Mouse (Mus musculus) olfactory bulb, adult 2 months (tissue): ENCODE measurements around the gene Cnbp. TPM values are rescaled to one million over a fixed set of nuclear protein-coding genes. Genes with fewer than 3 reads are reported as not detected.

ENCODE experiments used
- H3K27ac ChIP-seq: fragments of 200-500 bp; 2 replicates; pipeline ENCODE4 v1.5.1; 2012; ENCODE audit warnings: low read depth, low read length; ENCODE audit not compliant: insufficient read depth
- H3K4me1 ChIP-seq: fragments of 200-500 bp; 2 replicates; pipeline ENCODE4 v1.6.1; 2012; ENCODE audit warnings: low read length; ENCODE audit not compliant: control insufficient read depth, insufficient read depth
- H3K4me3 ChIP-seq: fragments of 200-500 bp; 2 replicates; pipeline ENCODE4 v1.5.1; 2012; ENCODE audit warnings: mild to moderate bottlenecking, low read depth, low read length, moderate library complexity; ENCODE audit not compliant: insufficient read depth
- CTCF ChIP-seq: fragments of 200-500 bp; IDR thresholded peaks from 2 replicates; pipeline ENCODE4 v1.5.1; 2012; ENCODE audit warnings: low read depth, mild to moderate bottlenecking, low read length, moderate library complexity; ENCODE audit not compliant: insufficient read depth
- POLR2A ChIP-seq: fragments of 200-500 bp; IDR thresholded peaks from 2 replicates; pipeline ENCODE4 v1.6.1; 2012; ENCODE audit warnings: mild to moderate bottlenecking, low read depth, low read length, moderate library complexity; ENCODE audit not compliant: insufficient read depth
- WGBS: fragments of 180-500 bp; shearing (Covaris S2); methylation state at CpG from one replicate; pipeline ENCODE4 v1.1.7; 2018; 5-methylcytosine and 5-hydroxymethylcytosine counted together
- polyA plus RNA-seq: library from polyadenylated mRNA; stranded (reverse); fragments of >200 nt; gene quantifications from 2 replicates; pipeline ENCODE4 v1.2.4, GENCODE M21; 2012; ENCODE audit warnings: low replicate concordance; ENCODE audit not compliant: missing spikeins, insufficient read depth, insufficient read length

Gene Cnbp
- polyA plus RNA-seq, 1 experiment = 294 TPM

GRCm38 (mm10) chr6:87839797-87840341, 11.0 kb downstream of the Cnbp start:
- Histone ChIP-seq H3K27ac (no peak overlapping the region), H3K4me3 (no peak overlapping the region), H3K4me1 (no peaks in the 10 kb centered on the region)
- TF ChIP-seq POLR2A = no peak
- no peak for TF ChIP-seq CTCF
- 63% methylated on average over 11 of the region's 11 CpGs for WGBS

GRCm38 (mm10) chr6:87838551-87839197, 12.2 kb downstream of the Cnbp start, which contains the start of gene Isy1:
Gene Isy1 (minus strand): TSS chr6:87838798.
- under 1% methylated on average over 46 of the region's 46 CpGs for WGBS
- H3K4me1 ChIP-seq = no peaks in the 10 kb centered on the region
- TF ChIP-seq POLR2A = peak; percentile 78
- TF ChIP-seq CTCF = no peak

GRCm38 (mm10) chr6:87835695-87836094, 15.2 kb downstream of the Cnbp start, which contains the start of gene Gm45140:
Gene Gm45140 (minus strand): TSS chr6:87835795.
- Histone ChIP-seq H3K27ac (no peak within 1 kb of the TSS), H3K4me3 (no peak within 1 kb of the TSS), H3K4me1 (no peaks in the 10 kb centered on the region)
- TF ChIP-seq CTCF (no peak), POLR2A (no peak)
- WGBS = 97% methylated on average over 7 of the region's 7 CpGs

More at GRCm38 (mm10) chr6:87838551-87839197, 12.2 kb downstream of the Cnbp start, which contains the start of gene Isy1:
- Histone ChIP-seq H3K27ac (peak within 1 kb of the TSS; percentile 100), H3K4me3 (peak within 1 kb of the TSS; percentile 71)

- Histone ChIP-seq H3K4me1 (no peaks in the 10 kb centered on the region), H3K4me3 (no peak overlapping the region), H3K27ac (no peak overlapping the region)
- WGBS = 94% methylated on average over 2 of the region's 2 CpGs
- TF ChIP-seq CTCF = no peak
- no peak for TF ChIP-seq POLR2A
Observed at GRCm38 (mm10) chr6:87820366-87820765, 30.5 kb downstream of the Cnbp start.

GRCm38 (mm10) chr6:87814486-87814885, 36.4 kb downstream of the Cnbp start:
- H3K27ac ChIP-seq = no peak overlapping the region
- 89% methylated on average over 5 of the region's 5 CpGs for WGBS

GRCm38 (mm10) chr6:87812656-87813055, 38.2 kb downstream of the Cnbp start:
- Histone ChIP-seq H3K4me3 (no peak overlapping the region), H3K4me1 (peaks cover 19% of the 10 kb centered on the region), H3K27ac (0 out of 2 replicates have a peak overlapping the region, but pooled peaks have one; percentile 22)
- TF ChIP-seq POLR2A (no peak), CTCF (no peak)
- 86% methylated on average over 1 of the region's 1 CpGs for WGBS

More at GRCm38 (mm10) chr6:87814486-87814885, 36.4 kb downstream of the Cnbp start:
- Histone ChIP-seq H3K4me3 (no peak overlapping the region), H3K4me1 (peaks cover 16% of the 10 kb centered on the region)
- TF ChIP-seq POLR2A (no peak), CTCF (no peak)

GRCm38 (mm10) chr6:87811675-87812338, 39.1 kb downstream of the Cnbp start, which contains the start of gene Rab43:
Gene Rab43 (minus strand): TSS chr6:87812164.
- WGBS = 1% methylated on average over 55 of the region's 56 CpGs
- Histone ChIP-seq H3K4me3 (peak within 1 kb of the TSS; percentile 77), H3K4me1 (peaks cover 19% of the 10 kb centered on the region), H3K27ac (peak within 1 kb of the TSS; percentile 44; the same call in 1 of the 2 replicates)
- TF ChIP-seq CTCF = no peak
- peak; percentile 81 for TF ChIP-seq POLR2A

GRCm38 (mm10) chr6:87810713-87811669, 39.9 kb downstream of the Cnbp start:
- peaks cover 19% of the 10 kb centered on the region for H3K4me1 ChIP-seq
- no peak for TF ChIP-seq CTCF
- no peak for TF ChIP-seq POLR2A
- peak overlapping the region; percentile 44; the same call in 1 of the 2 replicates for H3K27ac ChIP-seq
- WGBS = under 1% methylated on average over 76 of the region's 77 CpGs
- H3K4me3 ChIP-seq = peak overlapping the region; percentile 77
